Mouse (Mus musculus) bone marrow macrophage, adult 2 months (primary cell): ENCODE results near the gene Sox12.

Source experiments
- CTCF ChIP-seq: IDR thresholded peaks from 2 replicates; pipeline ENCODE4 v1.5.1; 2012; ENCODE audit warnings: low read depth, mild to moderate bottlenecking, low read length, moderate library complexity
- POLR2A ChIP-seq: IDR thresholded peaks from 2 replicates; pipeline ENCODE4 v1.6.1; 2012; ENCODE audit warnings: mild to moderate bottlenecking, low read depth, low read length, borderline replicate concordance

GRCm38 (mm10) chr2:152360271-152360775 lies 37.5 kb downstream of the Sox12 start:
- TF ChIP-seq CTCF, result no peak
- no peak for TF ChIP-seq POLR2A
